Mouse (Mus musculus) embryonic stem cell, embryonic (primary cell): ENCODE measurements at regions not wholly inside any gene's neighbourhood (a gene's known extent, or its start where the extent isn't known, plus 50 kb on each side); places are given as distances from the start of the nearest gene placed in this dataset.

ENCODE experiments used
- CTCF ChIA-PET, 4 experiments: fragments of 300-600 bp in 2 of 4; fragments of 350-600 bp in 2 of 4; sonication (Branson Sonifier 250); formaldehyde crosslinking; loops; one replicate each; lab custom pipeline; 2022; ENCODE audit warnings: inconsistent platforms in 2 of 4; lab: Charles Lee
- POLR2A ChIA-PET, 4 experiments: fragments of 300-600 bp in 2 of 4; fragments of 350-600 bp in 2 of 4; sonication (Branson Sonifier 250); formaldehyde crosslinking; loops; one replicate each; lab custom pipeline; 2022; ENCODE audit warnings: antibody characterized with exemption in 4 of 4, inconsistent platforms in 1 of 4; lab: Charles Lee

DNA sequence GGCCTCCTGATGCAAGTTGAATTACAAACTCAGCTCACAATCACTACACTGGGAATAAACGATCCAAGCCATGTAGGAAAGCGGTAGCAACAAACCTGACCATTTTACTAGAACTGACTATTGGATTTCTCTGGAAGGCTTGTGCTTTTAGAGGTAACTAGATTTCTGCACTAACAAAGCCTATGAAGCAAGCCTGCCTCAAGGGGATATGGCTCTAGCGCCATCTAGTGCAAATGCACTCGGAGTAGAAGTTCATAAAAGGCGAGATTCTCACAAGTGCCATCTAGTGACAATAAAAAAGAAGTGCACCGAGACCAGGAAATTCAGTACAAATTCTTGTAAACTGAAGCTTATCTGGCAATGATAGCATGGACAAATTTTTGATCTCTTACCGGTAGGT is 364.9 kb upstream of the Fmr1 start:
- CTCF ChIA-PET = interaction anchor here (0.6 to 1.2 kb wide), 5 partner anchors 11 to 921 kb away, joined by 3 to 5 read pairs (median 3); partner anchors contain the start of gene Fmr1nb (in 1 of the 4)

More for the DNA sequence above, 364.9 kb upstream of the Fmr1 start:
- POLR2A ChIA-PET = interaction anchor here in 1 of 4 experiments (0.7 kb wide), 1 partner anchor 272 kb away, joined by 3 read pairs; no protein-coding TSS in a partner anchor
